Mouse (Mus musculus): Measurements from ENCODE around the gene Ggta1. TPM values are rescaled to one million over a fixed set of nuclear protein-coding genes. Genes with fewer than 3 reads are reported as not detected.

Gene Ggta1
- polyA plus RNA-seq, 1 experiment from 2014 or later, result 14.6 TPM

GRCm38 (mm10) chr2:35445610-35446009 lies 17.4 kb downstream of the Ggta1 start:
- ATAC-seq, result no peak
- H3K4me1 ChIP-seq (ENCODE audit: control insufficient read depth, insufficient read depth, low read length), result peaks cover 28% of the 10 kb centered on the region
- H3K9me3 ChIP-seq (ENCODE audit: control insufficient read depth, low read length), result no peaks in the 10 kb centered on the region
- H3K27me3 ChIP-seq (replicated peaks; ENCODE audit: control insufficient read depth, insufficient read depth, low read length), result no peaks in the 10 kb centered on the region
- H3K4me3 ChIP-seq (ENCODE audit: low read length), result no peak overlapping the region
- no peak overlapping the region for H3K9ac ChIP-seq (ENCODE audit: low read depth, low read length)
- no peak overlapping the region for H3K4me2 ChIP-seq (ENCODE audit: low read depth, low read length)
- H3K36me3 ChIP-seq (ENCODE audit: control insufficient read depth, insufficient read depth, low read length), result no peaks in the 10 kb centered on the region
- peak overlapping the region; percentile 73 for H3K27ac ChIP-seq (ENCODE audit: low read length)
- WGBS, result 71% methylated on average over 7 of the region's 7 CpGs

- no peak for ATAC-seq
- peak overlapping the region; percentile 24 for H3K4me2 ChIP-seq (ENCODE audit: low read depth, low read length)
- H3K9ac ChIP-seq (ENCODE audit: low read depth, low read length), result peak overlapping the region; percentile 41; the same call in 1 of the 2 replicates
- H3K4me1 ChIP-seq (ENCODE audit: control insufficient read depth, insufficient read depth, low read length), result peaks cover 28% of the 10 kb centered on the region
- no peaks in the 10 kb centered on the region for H3K9me3 ChIP-seq (ENCODE audit: control insufficient read depth, low read length)
- 45% methylated on average over 6 of the region's 6 CpGs for WGBS
- no peaks in the 10 kb centered on the region for H3K27me3 ChIP-seq (replicated peaks; ENCODE audit: control insufficient read depth, insufficient read depth, low read length)
- no peaks in the 10 kb centered on the region for H3K36me3 ChIP-seq (ENCODE audit: control insufficient read depth, insufficient read depth, low read length)
- H3K27ac ChIP-seq (ENCODE audit: low read length), result peak overlapping the region; percentile 73
- H3K4me3 ChIP-seq (ENCODE audit: low read length), result no peak overlapping the region
Observed at GRCm38 (mm10) chr2:35444764-35445262, 18.2 kb downstream of the Ggta1 start.

GRCm38 (mm10) chr2:35443981-35444763 lies 18.9 kb downstream of the Ggta1 start:
- Histone ChIP-seq H3K9ac (ENCODE audit: low read depth, low read length) (peak overlapping the region; percentile 41; the same call in 1 of the 2 replicates), H3K4me3 (ENCODE audit: low read length) (no peak overlapping the region), H3K4me2 (ENCODE audit: low read depth, low read length) (peak overlapping the region; percentile 24), H3K36me3 (ENCODE audit: control insufficient read depth, insufficient read depth, low read length) (no peaks in the 10 kb centered on the region), H3K27ac (ENCODE audit: low read length) (peak overlapping the region; percentile 73), H3K27me3 (replicated peaks; ENCODE audit: control insufficient read depth, insufficient read depth, low read length) (no peaks in the 10 kb centered on the region), H3K9me3 (ENCODE audit: control insufficient read depth, low read length) (no peaks in the 10 kb centered on the region), H3K4me1 (ENCODE audit: control insufficient read depth, insufficient read depth, low read length) (peaks cover 28% of the 10 kb centered on the region)
- WGBS, result 50% methylated on average over 16 of the region's 16 CpGs
- ATAC-seq, result no peak

- no peaks in the 10 kb centered on the region for H3K36me3 ChIP-seq (ENCODE audit: control insufficient read depth, insufficient read depth, low read length)
- no peaks in the 10 kb centered on the region for H3K9me3 ChIP-seq (ENCODE audit: control insufficient read depth, low read length)
- H3K27ac ChIP-seq (ENCODE audit: low read length), result no peak overlapping the region
- H3K27me3 ChIP-seq (replicated peaks; ENCODE audit: control insufficient read depth, insufficient read depth, low read length), result no peaks in the 10 kb centered on the region
- H3K4me2 ChIP-seq (ENCODE audit: low read depth, low read length), result no peak overlapping the region
- WGBS, result 70% methylated on average over 5 of the region's 5 CpGs
- no peak overlapping the region for H3K4me3 ChIP-seq (ENCODE audit: low read length)
- H3K4me1 ChIP-seq (ENCODE audit: control insufficient read depth, insufficient read depth, low read length), result peaks cover 28% of the 10 kb centered on the region
- no peak for ATAC-seq
- H3K9ac ChIP-seq (ENCODE audit: low read depth, low read length), result no peak overlapping the region
Observed at GRCm38 (mm10) chr2:35443325-35443724, 19.7 kb downstream of the Ggta1 start.

GRCm38 (mm10) chr2:35442079-35442478 lies 21.0 kb downstream of the Ggta1 start:
- H3K4me1 ChIP-seq (ENCODE audit: control insufficient read depth, insufficient read depth, low read length), result peaks cover 28% of the 10 kb centered on the region
- no peak overlapping the region for H3K4me3 ChIP-seq (ENCODE audit: low read length)
- no peak overlapping the region for H3K4me2 ChIP-seq (ENCODE audit: low read depth, low read length)
- ATAC-seq, result no peak
- no peaks in the 10 kb centered on the region for H3K9me3 ChIP-seq (ENCODE audit: control insufficient read depth, low read length)
- 79% methylated on average over 6 of the region's 6 CpGs for WGBS
- no peak overlapping the region for H3K27ac ChIP-seq (ENCODE audit: low read length)
- H3K9ac ChIP-seq (ENCODE audit: low read depth, low read length), result no peak overlapping the region
- no peaks in the 10 kb centered on the region for H3K36me3 ChIP-seq (ENCODE audit: control insufficient read depth, insufficient read depth, low read length)
- no peaks in the 10 kb centered on the region for H3K27me3 ChIP-seq (replicated peaks; ENCODE audit: control insufficient read depth, insufficient read depth, low read length)

GRCm38 (mm10) chr2:35441419-35441818 lies 21.6 kb downstream of the Ggta1 start:
- H3K27ac ChIP-seq (ENCODE audit: low read length), result 0 out of 2 replicates have a peak overlapping the region, but pooled peaks have one; percentile 2
- no peaks in the 10 kb centered on the region for H3K36me3 ChIP-seq (ENCODE audit: control insufficient read depth, insufficient read depth, low read length)
- H3K4me3 ChIP-seq (ENCODE audit: low read length), result no peak overlapping the region
- no peaks in the 10 kb centered on the region for H3K9me3 ChIP-seq (ENCODE audit: control insufficient read depth, low read length)
- 77% methylated on average over 6 of the region's 6 CpGs for WGBS
- H3K9ac ChIP-seq (ENCODE audit: low read depth, low read length), result no peak overlapping the region
- no peak overlapping the region for H3K4me2 ChIP-seq (ENCODE audit: low read depth, low read length)
- H3K4me1 ChIP-seq (ENCODE audit: control insufficient read depth, insufficient read depth, low read length), result peaks cover 27% of the 10 kb centered on the region
- no peak for ATAC-seq
- H3K27me3 ChIP-seq (replicated peaks; ENCODE audit: control insufficient read depth, insufficient read depth, low read length), result no peaks in the 10 kb centered on the region

- Histone ChIP-seq H3K4me1 (ENCODE audit: control insufficient read depth, insufficient read depth, low read length) (peaks cover 17% of the 10 kb centered on the region), H3K4me2 (ENCODE audit: low read depth, low read length) (no peak overlapping the region), H3K36me3 (ENCODE audit: control insufficient read depth, insufficient read depth, low read length) (no peaks in the 10 kb centered on the region), H3K4me3 (ENCODE audit: low read length) (no peak overlapping the region), H3K9me3 (ENCODE audit: control insufficient read depth, low read length) (no peaks in the 10 kb centered on the region), H3K27ac (ENCODE audit: low read length) (no peak overlapping the region), H3K27me3 (replicated peaks; ENCODE audit: control insufficient read depth, insufficient read depth, low read length) (no peaks in the 10 kb centered on the region), H3K9ac (ENCODE audit: low read depth, low read length) (no peak overlapping the region)
- 0 out of 2 replicates have a peak, but pooled peaks have one; percentile 36 for ATAC-seq
- 86% methylated on average over 3 of the region's 3 CpGs for WGBS
Observed at GRCm38 (mm10) chr2:35440480-35440879, 22.6 kb downstream of the Ggta1 start.

- no peak overlapping the region for H3K4me3 ChIP-seq (ENCODE audit: low read length)
- WGBS, result 95% methylated on average over 2 of the region's 2 CpGs
- no peaks in the 10 kb centered on the region for H3K9me3 ChIP-seq (ENCODE audit: control insufficient read depth, low read length)
- ATAC-seq, result no peak
- no peaks in the 10 kb centered on the region for H3K36me3 ChIP-seq (ENCODE audit: control insufficient read depth, insufficient read depth, low read length)
- H3K27ac ChIP-seq (ENCODE audit: low read length), result no peak overlapping the region
- no peak overlapping the region for H3K9ac ChIP-seq (ENCODE audit: low read depth, low read length)
- H3K4me1 ChIP-seq (ENCODE audit: control insufficient read depth, insufficient read depth, low read length), result peaks cover 24% of the 10 kb centered on the region
- H3K4me2 ChIP-seq (ENCODE audit: low read depth, low read length), result no peak overlapping the region
- H3K27me3 ChIP-seq (replicated peaks; ENCODE audit: control insufficient read depth, insufficient read depth, low read length), result no peaks in the 10 kb centered on the region
Observed at GRCm38 (mm10) chr2:35437796-35438195, 25.2 kb downstream of the Ggta1 start.

GRCm38 (mm10) chr2:35434576-35435123 lies 28.4 kb downstream of the Ggta1 start:
- H3K27me3 ChIP-seq (replicated peaks; ENCODE audit: control insufficient read depth, insufficient read depth, low read length), result no peaks in the 10 kb centered on the region
- H3K4me1 ChIP-seq (ENCODE audit: control insufficient read depth, insufficient read depth, low read length), result peaks cover 30% of the 10 kb centered on the region
- H3K9me3 ChIP-seq (ENCODE audit: control insufficient read depth, low read length), result no peaks in the 10 kb centered on the region
- H3K4me2 ChIP-seq (ENCODE audit: low read depth, low read length), result no peak overlapping the region
- no peaks in the 10 kb centered on the region for H3K36me3 ChIP-seq (ENCODE audit: control insufficient read depth, insufficient read depth, low read length)
- H3K4me3 ChIP-seq (ENCODE audit: low read length), result no peak overlapping the region
- H3K9ac ChIP-seq (ENCODE audit: low read depth, low read length), result no peak overlapping the region
- 70% methylated on average over 6 of the region's 6 CpGs for WGBS
- ATAC-seq, result no peak
- no peak overlapping the region for H3K27ac ChIP-seq (ENCODE audit: low read length)

Measured in intestine, embryonic 16.5 days (tissue).